In genomic region chr4:35165947-35166346, GRCm38 (mm10) we compare ENCODE assay signal across 16 mouse cellular contexts. TPM values are rescaled to one million over a fixed set of nuclear protein-coding genes. Genes with fewer than 3 reads are reported as not detected.
DNase-seq lines count a peak whose midpoint lies in the region; ATAC-seq and TF ChIP-seq lines count a peak whose summit lies in the region.
"Had no signal": no experiment of that assay in that cellular context is flagged by ENCODE, and none has a peak within 500 bp of the region (broad histone marks: within the 10 kb centered on the region; RNA-seq: fewer than 3 reads in every experiment).

No protein-coding gene starts in this region.

- no peaks in the 10 kb centered on the region for H3K27me3 ChIP-seq in kidney, embryonic 14.5 days (ENCODE audit: control insufficient read depth, insufficient read depth, low read length)
- no peaks in the 10 kb centered on the region for H3K27me3 ChIP-seq in liver, embryonic 11.5 days (replicated peaks; ENCODE audit: control insufficient read depth, insufficient read depth, low read length)
- H3K27me3 ChIP-seq in hindbrain, postnatal 0 days (ENCODE audit: insufficient read depth, low read length): no peaks in the 10 kb centered on the region
- H3K27me3 ChIP-seq: forebrain, embryonic 15.5 days; neural tube, embryonic 13.5 days had no signal

- H3K4me1 ChIP-seq in kidney, embryonic 14.5 days (ENCODE audit: control insufficient read depth, insufficient read depth, low read length): no peaks in the 10 kb centered on the region
- H3K4me1 ChIP-seq in liver, embryonic 11.5 days (replicated peaks; ENCODE audit: control insufficient read depth, insufficient read depth, low read length): no peaks in the 10 kb centered on the region
- H3K4me1 ChIP-seq in hindbrain, postnatal 0 days (ENCODE audit: insufficient read depth, low read length): no peaks in the 10 kb centered on the region

- H3K9ac ChIP-seq in kidney, embryonic 14.5 days (ENCODE audit: low read depth, low read length): no peak overlapping the region
- H3K9ac ChIP-seq in liver, embryonic 11.5 days (ENCODE audit: low read depth, low read length): no peak overlapping the region
- no peak overlapping the region for H3K9ac ChIP-seq in hindbrain, postnatal 0 days (replicated peaks; ENCODE audit: low read length)
- H3K9ac ChIP-seq: forebrain, embryonic 15.5 days; neural tube, embryonic 13.5 days had no signal

- no peak overlapping the region for H3K4me2 ChIP-seq in kidney, embryonic 14.5 days (replicated peaks; ENCODE audit: low read depth, low read length)
- no peak overlapping the region for H3K4me2 ChIP-seq in liver, embryonic 11.5 days
- H3K4me2 ChIP-seq in hindbrain, postnatal 0 days (ENCODE audit: low read depth, low read length): no peak overlapping the region
- H3K4me2 ChIP-seq: forebrain, embryonic 15.5 days; neural tube, embryonic 13.5 days had no signal

- peak; percentile 68; the same call in 1 of the 2 replicates for ATAC-seq in kidney, embryonic 14.5 days (ENCODE audit: low FRiP score, low TSS enrichment)
- ATAC-seq in common myeloid progenitor, adult 5-6 weeks (replicated peaks; ENCODE audit: low read depth, poor library complexity, severe bottlenecking): peak; percentile 57; the same call in 1 of the 2 replicates
- peak; percentile 63; the same call in 1 of the 2 replicates for ATAC-seq in liver, embryonic 11.5 days (replicated peaks; ENCODE audit: low FRiP score)
- ATAC-seq in monocyte, adult 5-6 weeks (replicated peaks; ENCODE audit: insufficient number of reproducible peaks, low FRiP score, low TSS enrichment, poor library complexity, severe bottlenecking): peak; percentile 40
- ATAC-seq in hindbrain, postnatal 0 days: no peak
- ATAC-seq: forebrain, embryonic 15.5 days had no signal

- no peak for TF ChIP-seq CTCF in hindbrain, postnatal 0 days (IDR thresholded peaks at IDR 0.05; ENCODE audit: low read depth)

- no peak overlapping the region for H3K27ac ChIP-seq in kidney, embryonic 14.5 days (ENCODE audit: low read depth, low read length)
- no peak overlapping the region for H3K27ac ChIP-seq in liver, embryonic 11.5 days (ENCODE audit: low read depth, low read length)
- no peak overlapping the region for H3K27ac ChIP-seq in hindbrain, postnatal 0 days
- H3K27ac ChIP-seq: forebrain, embryonic 15.5 days; neural tube, embryonic 13.5 days had no signal

- DNase-seq in kidney, adult 11 months: no peak
- DNase-seq in liver, embryonic 11.5 days (ENCODE audit: low spot score): no peak
- no peak for DNase-seq in adrenal gland, adult 18-20 months (ENCODE audit: low spot score in 2 of 2)
- DNase-seq in urinary bladder, adult 2 months (ENCODE audit: low spot score): no peak
- DNase-seq in hindbrain, postnatal 0 days (ENCODE audit: low spot score): no peak
- DNase-seq: adrenal gland, postnatal 25 days; cerebellum, adult 18-20 months; gastrocnemius, postnatal 25 days had no signal

- H3K4me3 ChIP-seq in kidney, embryonic 14.5 days (ENCODE audit: low read length): no peak overlapping the region
- H3K4me3 ChIP-seq in liver, embryonic 11.5 days (ENCODE audit: low read depth, low read length): no peak overlapping the region
- H3K4me3 ChIP-seq in hindbrain, postnatal 0 days (ENCODE audit: low read length): no peak overlapping the region
- H3K4me3 ChIP-seq: forebrain, embryonic 15.5 days; neural tube, embryonic 13.5 days had no signal

- WGBS in kidney, embryonic 14.5 days: 67% methylated on average over 3 of the region's 3 CpGs
- WGBS in liver, embryonic 11.5 days: 38% methylated on average over 3 of the region's 3 CpGs
- WGBS in hindbrain, postnatal 0 days: 80% methylated on average over 3 of the region's 3 CpGs

- H3K9me3 ChIP-seq in kidney, embryonic 14.5 days (ENCODE audit: control insufficient read depth, low read length): no peaks in the 10 kb centered on the region; the same call in 1 of the 2 replicates
- no peaks in the 10 kb centered on the region for H3K9me3 ChIP-seq in liver, embryonic 11.5 days (ENCODE audit: control insufficient read depth, low read length)
- no peaks in the 10 kb centered on the region for H3K9me3 ChIP-seq in hindbrain, postnatal 0 days (ENCODE audit: low read length)
- H3K9me3 ChIP-seq: forebrain, embryonic 15.5 days; neural tube, embryonic 13.5 days had no signal

- H3K36me3 ChIP-seq in kidney, embryonic 14.5 days (ENCODE audit: control insufficient read depth, insufficient read depth, low read length): no peaks in the 10 kb centered on the region
- H3K36me3 ChIP-seq in liver, embryonic 11.5 days (ENCODE audit: control insufficient read depth, insufficient read depth, low read length): no peaks in the 10 kb centered on the region
- no peaks in the 10 kb centered on the region for H3K36me3 ChIP-seq in hindbrain, postnatal 0 days (ENCODE audit: insufficient read depth, low read length)
- H3K36me3 ChIP-seq: forebrain, embryonic 15.5 days; neural tube, embryonic 13.5 days had no signal

RNA-seq across cellular contexts. Expression of gene Mob3b, which starts 8.7 kb away (rescaled TPM):
- 11.3 and 13.3 TPM in 2 replicates for polyA plus RNA-seq in kidney, embryonic 14.5 days (2014; fragmentation: Nextera tagmentation; extraction: Ambion mirVana)
- total RNA-seq in common myeloid progenitor, adult 5-6 weeks (2017): 3.0 and 3.4 TPM in 2 replicates
- 6.7 and 7.6 TPM in 2 replicates for polyA plus RNA-seq in liver, embryonic 11.5 days (2014; fragmentation: Nextera tagmentation; extraction: Ambion mirVana)
- 9.4 to 22.8 TPM (median 14.8 TPM) in 3 replicates for total RNA-seq in monocyte, adult 5-6 weeks (2017)
- total RNA-seq in adrenal gland, adult 18-20 months (2021): 10 to 100 TPM; 17.4 to 21.1 TPM
- polyA plus RNA-seq in urinary bladder, adult 2 months (2012; rRNA removed): 4.1 and 4.2 TPM in 2 replicates
- total RNA-seq in hindbrain, postnatal 0 days (2014; rRNA removed): 2.3 and 2.9 TPM in 2 replicates
- 3.1 and 3.2 TPM in 2 replicates for polyA plus RNA-seq in hindbrain, postnatal 0 days (2015; fragmentation: Nextera tagmentation; extraction: Ambion mirVana)

RNA-seq across cellular contexts. Expression of gene Ifnk, which starts 14.1 kb away (rescaled TPM):
- 0.55 TPM in 1 of 2 replicates, not detected in the other for polyA plus RNA-seq in kidney, embryonic 14.5 days (2014; fragmentation: Nextera tagmentation; extraction: Ambion mirVana)
- not detected in 2 replicates for total RNA-seq in common myeloid progenitor, adult 5-6 weeks (2017)
- polyA plus RNA-seq in liver, embryonic 11.5 days (2014; fragmentation: Nextera tagmentation; extraction: Ambion mirVana): 0.39 TPM in 1 of 2 replicates, not detected in the other
- 2.0 TPM in 1 of 3 replicates, not detected in the others for total RNA-seq in monocyte, adult 5-6 weeks (2017)
- not detected for total RNA-seq in adrenal gland, adult 18-20 months (2021)
- polyA plus RNA-seq in urinary bladder, adult 2 months (2012; rRNA removed): not detected in 2 replicates
- total RNA-seq in hindbrain, postnatal 0 days (2014; rRNA removed): not detected in 2 replicates
- not detected in 2 replicates for polyA plus RNA-seq in hindbrain, postnatal 0 days (2015; fragmentation: Nextera tagmentation; extraction: Ambion mirVana)
- total RNA-seq: adrenal gland, postnatal 25 days; gastrocnemius, postnatal 25 days had no signal
- polyA plus RNA-seq: C2C12; heart, postnatal 0 days; neural tube, embryonic 13.5 days; testis, adult 2 months had no signal
